In genomic region chr5:39841186-39841585, GRCm38 (mm10) we compare ENCODE assay signal across 14 mouse cellular contexts.
DNase-seq lines count a peak whose midpoint lies in the region; ATAC-seq and TF ChIP-seq lines count a peak whose summit lies in the region.
"Had no signal": no experiment of that assay in that cellular context is flagged by ENCODE, and none has a peak within 500 bp of the region (broad histone marks: within the 10 kb centered on the region; RNA-seq: fewer than 3 reads in every experiment).

No protein-coding gene starts in this region.

- no peaks in the 10 kb centered on the region for H3K4me1 ChIP-seq in heart, embryonic 11.5 days (ENCODE audit: control insufficient read depth, insufficient read depth, low read length)
- H3K4me1 ChIP-seq in brown adipose tissue, adult 24 weeks (ENCODE audit: control insufficient read depth, insufficient read depth, insufficient read length, low read length), result peaks cover 4% of the 10 kb centered on the region; the same call in 1 of the 2 replicates
- H3K4me1 ChIP-seq in heart, embryonic 12.5 days (replicated peaks), result no peaks in the 10 kb centered on the region
- H3K4me1 ChIP-seq in kidney, postnatal 0 days (replicated peaks; ENCODE audit: insufficient read depth, low read length), result no peaks in the 10 kb centered on the region
- H3K4me1 ChIP-seq: liver, embryonic 12.5 days had no signal

- no peak overlapping the region for H3K27ac ChIP-seq in heart, embryonic 11.5 days (ENCODE audit: low read depth, low read length)
- 0 out of 2 replicates have a peak overlapping the region, but pooled peaks have one; percentile 49 for H3K27ac ChIP-seq in brown adipose tissue, adult 24 weeks (replicated peaks; ENCODE audit: low read depth, low read length)
- H3K27ac ChIP-seq in heart, embryonic 12.5 days (ENCODE audit: poor library complexity, severe bottlenecking), result no peak overlapping the region
- H3K27ac ChIP-seq in kidney, postnatal 0 days, result no peak overlapping the region
- H3K27ac ChIP-seq: liver, embryonic 12.5 days; macrophage had no signal

- no peak for TF ChIP-seq CTCF in kidney, postnatal 0 days (IDR thresholded peaks at IDR 0.05; ENCODE audit: low read depth)

- no peak for ATAC-seq in heart, embryonic 11.5 days (replicated peaks; ENCODE audit: insufficient number of reproducible peaks, low FRiP score, low TSS enrichment)
- 0 out of 2 replicates have a peak, but pooled peaks have one; percentile 33 for ATAC-seq in heart, embryonic 12.5 days (ENCODE audit: insufficient number of reproducible peaks, low FRiP score)
- no peak for ATAC-seq in kidney, postnatal 0 days (replicated peaks; ENCODE audit: low FRiP score, low read depth)
- no peak for ATAC-seq in activated CD4-positive, CD25-positive, alpha-beta regulatory T cell, adult 4 months
- ATAC-seq: liver, embryonic 12.5 days had no signal

- no peaks in the 10 kb centered on the region for H3K36me3 ChIP-seq in heart, embryonic 11.5 days (ENCODE audit: control insufficient read depth, insufficient read depth, low read length)
- H3K36me3 ChIP-seq in heart, embryonic 12.5 days, result no peaks in the 10 kb centered on the region
- no peaks in the 10 kb centered on the region for H3K36me3 ChIP-seq in kidney, postnatal 0 days (ENCODE audit: insufficient read depth, low read length)
- H3K36me3 ChIP-seq: liver, embryonic 12.5 days had no signal

- no peak overlapping the region for H3K4me2 ChIP-seq in heart, embryonic 11.5 days
- no peak overlapping the region for H3K4me2 ChIP-seq in heart, embryonic 12.5 days
- no peak overlapping the region for H3K4me2 ChIP-seq in kidney, postnatal 0 days (ENCODE audit: low read length)
- H3K4me2 ChIP-seq: liver, embryonic 12.5 days had no signal

- 60% methylated on average over 3 of the region's 3 CpGs for WGBS in heart, embryonic 11.5 days (ENCODE audit: insufficient replicate concordance)
- 59% methylated on average over 3 of the region's 3 CpGs for WGBS in heart, embryonic 12.5 days
- 69% methylated on average over 3 of the region's 3 CpGs for WGBS in kidney, postnatal 0 days

- H3K9me3 ChIP-seq in heart, embryonic 11.5 days (replicated peaks; ENCODE audit: control insufficient read depth, low read length), result no peaks in the 10 kb centered on the region
- no peaks in the 10 kb centered on the region for H3K9me3 ChIP-seq in heart, embryonic 12.5 days (replicated peaks)
- no peaks in the 10 kb centered on the region for H3K9me3 ChIP-seq in kidney, postnatal 0 days (replicated peaks; ENCODE audit: low read length)
- H3K9me3 ChIP-seq: liver, embryonic 12.5 days had no signal

- H3K9ac ChIP-seq in heart, embryonic 11.5 days (ENCODE audit: low read depth, low read length), result no peak overlapping the region
- H3K9ac ChIP-seq in heart, embryonic 12.5 days, result no peak overlapping the region
- no peak overlapping the region for H3K9ac ChIP-seq in kidney, postnatal 0 days (ENCODE audit: low read depth, low read length)
- H3K9ac ChIP-seq: liver, embryonic 12.5 days had no signal

- DNase-seq in heart, adult 11 months, result peak; percentile 98
- peak; percentile 16 for DNase-seq in kidney, postnatal 0 days (ENCODE audit: low spot score)
- DNase-seq in spleen, postnatal 14 days (ENCODE audit: low spot score in 2 of 2), result no peak
- DNase-seq in cerebellum, postnatal 25 days, result no peak
- DNase-seq: adrenal gland, postnatal 25 days; cerebellum, adult 2 months; spleen, adult 18-20 months; thymus, adult 2 months had no signal

- no peak overlapping the region for H3K4me3 ChIP-seq in heart, embryonic 11.5 days (ENCODE audit: low read depth, low read length)
- H3K4me3 ChIP-seq in brown adipose tissue, adult 24 weeks (ENCODE audit: insufficient read depth, low read depth, low read length), result no peak overlapping the region
- H3K4me3 ChIP-seq in heart, embryonic 12.5 days, result no peak overlapping the region
- H3K4me3 ChIP-seq in kidney, postnatal 0 days (replicated peaks; ENCODE audit: low read depth, low read length), result no peak overlapping the region
- H3K4me3 ChIP-seq: liver, embryonic 12.5 days had no signal

- H3K27me3 ChIP-seq in heart, embryonic 11.5 days (ENCODE audit: control insufficient read depth, insufficient read depth, low read length), result no peaks in the 10 kb centered on the region
- no peaks in the 10 kb centered on the region for H3K27me3 ChIP-seq in heart, embryonic 12.5 days (replicated peaks)
- H3K27me3 ChIP-seq in kidney, postnatal 0 days (ENCODE audit: insufficient read depth, low read length), result no peaks in the 10 kb centered on the region
- H3K27me3 ChIP-seq: liver, embryonic 12.5 days had no signal

Comparison
In these comparisons a context has a peak if more than half of its experiments do, and no peak if none do; other contexts are left out.
1. DNase-seq: peak in heart, adult 11 months (single experiment) and kidney, postnatal 0 days (single experiment); none in spleen, postnatal 14 days (0 of 2) and cerebellum, postnatal 25 days (0 of 2).